Mouse (Mus musculus) midbrain, postnatal 0 days (tissue): ENCODE results near the gene Mrtfb. TPM values are rescaled to one million over a fixed set of nuclear protein-coding genes. Genes with fewer than 3 reads are reported as not detected.

Experiments
- ATAC-seq: fragments of 200-750 bp; cut with Nextera tagmentation; 2 replicates; pipeline ENCODE4 v1.8.0; 2017; ENCODE audit warnings: moderate number of reproducible peaks, mild to moderate bottlenecking, moderate TSS enrichment, moderate library complexity; ENCODE audit not compliant: low FRiP score
- DNase-seq: peaks from one replicate; pipeline ENCODE4 v3.0.0-alpha.2; 2015; ENCODE audit warnings: low spot score
- H3K27ac ChIP-seq: fragments of 300-500 bp; sonication (generic); 2 replicates; pipeline ENCODE4 v1.5.1; 2014; ENCODE audit warnings: low read depth, mild to moderate bottlenecking, low read length, mixed read lengths
- H3K27me3 ChIP-seq: fragments of 300-500 bp; sonication (generic); 2 replicates; pipeline ENCODE4 v1.6.1; 2014; ENCODE audit warnings: low read length, control low read depth, mixed read lengths; ENCODE audit not compliant: insufficient read depth
- H3K36me3 ChIP-seq: fragments of 300-500 bp; sonication (generic); 2 replicates; pipeline ENCODE4 v1.6.1; 2014; ENCODE audit warnings: low read length, control low read depth, mixed read lengths; ENCODE audit not compliant: insufficient read depth
- H3K4me1 ChIP-seq: fragments of 300-500 bp; sonication (generic); 2 replicates; pipeline ENCODE4 v1.6.1; 2014; ENCODE audit warnings: mild to moderate bottlenecking, control low read depth, antibody characterized with exemption, low read length, mixed read lengths; ENCODE audit not compliant: insufficient read depth
- H3K4me2 ChIP-seq: fragments of 300-500 bp; sonication (generic); 2 replicates; pipeline ENCODE4 v1.6.1; 2014; ENCODE audit warnings: low read depth, mild to moderate bottlenecking, low read length, mixed read lengths; ENCODE audit not compliant: poor library complexity, severe bottlenecking
- H3K4me3 ChIP-seq: fragments of 300-500 bp; sonication (generic); 2 replicates; pipeline ENCODE4 v1.5.1; 2014; ENCODE audit warnings: low read depth, mild to moderate bottlenecking, low read length, moderate library complexity
- H3K9ac ChIP-seq: fragments of 300-500 bp; sonication (generic); replicated peaks from 2 replicates; pipeline ENCODE4 v1.6.1; 2014; ENCODE audit warnings: mild to moderate bottlenecking, low read length, moderate library complexity, mixed read lengths; ENCODE audit not compliant: poor library complexity, severe bottlenecking
- H3K9me3 ChIP-seq: fragments of 300-500 bp; sonication (generic); 2 replicates; pipeline ENCODE4 v1.6.1; 2016; ENCODE audit warnings: low read length, control low read depth
- CTCF ChIP-seq: IDR thresholded peaks from 2 replicates; pipeline ENCODE4 v1.5.1; 2016; ENCODE audit warnings: antibody characterized with exemption, mild to moderate bottlenecking
- WGBS: fragments of 180-500 bp; shearing (Covaris S2); extraction: QIAGEN DNeasy Blood & Tissue Kit; methylation state at CpG from one replicate; pipeline ENCODE4 v1.1.7; 2014; 5-methylcytosine and 5-hydroxymethylcytosine counted together
- polyA plus RNA-seq: library from polyadenylated mRNA; unstranded; fragments of >200 nt; fragmentation: Nextera tagmentation; extraction: Ambion mirVana; gene quantifications from 2 replicates; pipeline ENCODE4 v1.2.1, GENCODE M21; 2015
- total RNA-seq: library from RNA; depleted of rRNA; stranded (reverse); fragments of >200 nt; gene quantifications from 2 replicates; pipeline ENCODE4 v1.2.3, GENCODE M21; 2014

Gene Mrtfb
- total and polyA plus RNA-seq, 2 experiments from 2014 or later = 13.8 to 24.1 TPM

DNA sequence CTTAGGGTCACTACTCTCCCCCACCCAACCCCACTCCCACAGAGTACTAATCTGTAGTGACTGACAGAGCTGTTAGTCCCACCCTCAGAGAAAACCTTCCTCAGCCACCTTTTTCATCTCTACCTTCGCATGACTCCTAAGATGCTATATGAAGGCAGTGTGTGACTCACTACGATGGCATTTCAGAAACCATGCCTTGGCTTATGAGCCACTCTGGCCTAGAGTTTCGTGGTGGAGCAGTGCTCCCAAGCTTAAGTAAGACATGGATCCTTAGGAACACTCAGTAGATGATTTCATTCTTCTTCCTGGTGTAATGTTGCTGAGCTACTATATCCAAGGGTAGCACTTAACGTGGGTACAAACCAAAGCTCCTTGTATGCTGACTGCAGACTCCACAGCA, 94.4 kb downstream of the Mrtfb start:
- H3K9me3 ChIP-seq = no peaks in the 10 kb centered on the region
- no peak overlapping the region for H3K9ac ChIP-seq
- no peak overlapping the region for H3K4me2 ChIP-seq
- no peak overlapping the region for H3K4me3 ChIP-seq
- H3K36me3 ChIP-seq = no peaks in the 10 kb centered on the region
- H3K27me3 ChIP-seq = no peaks in the 10 kb centered on the region
- ATAC-seq = no peak
- no peaks in the 10 kb centered on the region for H3K4me1 ChIP-seq
- no peak for TF ChIP-seq CTCF
- 90% methylated on average over 4 of the region's 4 CpGs for WGBS
- no peak for DNase-seq
- no peak overlapping the region for H3K27ac ChIP-seq

DNA sequence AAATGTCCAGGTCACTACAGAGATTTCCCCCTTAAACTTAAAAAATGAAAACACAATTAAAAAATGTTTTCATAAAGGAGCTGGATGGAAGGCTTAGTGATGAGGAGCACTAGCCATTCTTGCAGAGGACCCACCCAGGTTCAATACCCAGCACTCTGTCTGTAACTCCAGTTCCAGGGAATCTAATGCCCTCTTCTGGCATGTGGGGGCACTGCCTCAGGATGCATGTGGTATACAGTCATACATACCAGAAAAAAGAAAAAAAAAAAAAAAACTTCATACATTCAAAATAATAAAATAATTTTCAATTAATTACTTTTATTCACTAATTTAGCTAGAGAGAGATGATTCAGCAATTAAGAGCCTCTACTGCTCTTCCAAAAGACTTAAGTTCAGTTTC, 95.0 kb downstream of the Mrtfb start:
- Histone ChIP-seq H3K27ac (no peak overlapping the region), H3K36me3 (no peaks in the 10 kb centered on the region), H3K4me3 (no peak overlapping the region), H3K4me1 (no peaks in the 10 kb centered on the region), H3K9me3 (no peaks in the 10 kb centered on the region), H3K9ac (no peak overlapping the region), H3K27me3 (no peaks in the 10 kb centered on the region), H3K4me2 (no peak overlapping the region)
- no peak for DNase-seq
- ATAC-seq = no peak
- peak; percentile 46 for TF ChIP-seq CTCF

DNA sequence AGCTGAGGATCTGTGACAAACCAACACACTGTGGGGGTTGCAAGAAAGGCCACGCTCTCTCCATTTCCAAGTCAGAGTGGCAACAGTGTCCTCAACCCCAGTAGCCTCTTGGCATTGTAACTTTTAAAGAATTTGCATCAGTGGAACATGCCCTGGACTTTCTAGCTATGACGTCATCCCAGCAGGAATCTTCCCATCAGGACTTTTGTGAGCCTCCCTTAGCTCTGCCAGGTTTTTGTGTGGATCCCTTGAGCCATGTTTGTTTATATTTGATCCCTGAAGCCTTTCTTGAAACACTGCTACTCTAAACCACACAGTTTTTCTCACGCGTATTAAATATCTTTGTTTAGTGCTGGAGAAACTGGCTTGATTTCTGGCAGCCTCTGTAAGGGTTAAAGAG, 97.6 kb downstream of the Mrtfb start:
- H3K9me3 ChIP-seq = no peaks in the 10 kb centered on the region
- no peak for TF ChIP-seq CTCF

DNA sequence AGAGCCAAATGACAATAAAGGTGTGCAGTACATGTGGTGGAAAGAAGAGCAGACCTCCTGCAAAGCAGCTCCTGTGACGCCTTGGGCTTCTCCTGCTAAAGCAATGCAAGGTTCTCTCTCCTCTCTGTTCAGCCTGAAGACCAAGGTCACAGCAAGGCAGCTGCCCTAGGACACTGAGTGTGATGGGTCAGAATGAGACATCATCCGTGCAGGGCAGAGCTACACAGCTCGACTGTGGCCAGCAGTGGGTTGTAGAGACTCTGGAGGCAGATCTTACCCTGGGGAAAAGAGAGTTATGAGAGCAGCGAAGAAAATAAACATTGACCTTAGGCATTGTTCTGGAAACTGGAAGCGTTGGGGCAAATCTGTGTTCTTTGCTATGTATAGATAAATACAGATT, 98.2 kb downstream of the Mrtfb start:
- H3K4me2 ChIP-seq = no peak overlapping the region
- ATAC-seq (no peak), DNase-seq (no peak)
- no peaks in the 10 kb centered on the region for H3K27me3 ChIP-seq
- no peaks in the 10 kb centered on the region for H3K9me3 ChIP-seq
- no peak overlapping the region for H3K4me3 ChIP-seq
- no peak overlapping the region for H3K9ac ChIP-seq
- H3K36me3 ChIP-seq = no peaks in the 10 kb centered on the region
- WGBS = 69% methylated on average over 5 of the region's 5 CpGs
- no peak for TF ChIP-seq CTCF
- no peak overlapping the region for H3K27ac ChIP-seq
- no peaks in the 10 kb centered on the region for H3K4me1 ChIP-seq

More for the DNA sequence above, 97.6 kb downstream of the Mrtfb start:
- H3K36me3 ChIP-seq = no peaks in the 10 kb centered on the region
- H3K4me1 ChIP-seq = no peaks in the 10 kb centered on the region
- no peak overlapping the region for H3K27ac ChIP-seq
- ATAC-seq (no peak), DNase-seq (peak; percentile 26)
- no peak overlapping the region for H3K9ac ChIP-seq
- 36% methylated on average over 4 of the region's 4 CpGs for WGBS
- H3K27me3 ChIP-seq = no peaks in the 10 kb centered on the region
- H3K4me3 ChIP-seq = no peak overlapping the region
- H3K4me2 ChIP-seq = no peak overlapping the region

- Histone ChIP-seq H3K4me1 (peaks cover 3% of the 10 kb centered on the region; the same call in 1 of the 2 replicates), H3K9me3 (no peaks in the 10 kb centered on the region), H3K27ac (peak overlapping the region; percentile 77), H3K4me2 (peak overlapping the region; percentile 58), H3K27me3 (no peaks in the 10 kb centered on the region), H3K36me3 (no peaks in the 10 kb centered on the region), H3K4me3 (peak overlapping the region; percentile 38), H3K9ac (peak overlapping the region; percentile 42)
- DNase-seq (peak; percentile 84), ATAC-seq (peak; percentile 83)
- 10% methylated on average over 15 of the region's 15 CpGs for WGBS
- TF ChIP-seq CTCF = peak; percentile 86
Observed at GRCm38 (mm10) chr16:13357806-13358679, 101.8 kb downstream of the Mrtfb start.

DNA sequence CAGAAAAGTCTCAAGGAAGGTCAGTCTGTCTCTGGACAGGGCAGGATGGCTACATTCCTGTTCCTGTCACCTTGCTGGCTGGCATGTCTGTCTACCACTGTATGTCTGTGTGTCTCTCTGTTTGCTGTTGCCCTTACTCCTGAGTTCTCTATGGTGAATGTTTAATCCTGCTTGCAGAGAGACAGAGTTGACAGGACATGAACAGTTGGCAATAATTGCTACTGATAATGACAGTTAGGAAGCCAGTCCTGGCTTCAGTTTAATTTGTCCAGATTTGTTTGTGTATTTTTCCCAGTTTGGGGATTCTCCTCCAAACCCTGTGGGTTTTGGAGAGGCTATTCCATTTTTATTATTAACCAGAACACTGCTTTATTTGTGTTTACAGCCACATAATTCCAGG, 102.5 kb downstream of the Mrtfb start:
- Histone ChIP-seq H3K27me3 (no peaks in the 10 kb centered on the region), H3K4me3 (peak overlapping the region; percentile 38), H3K9me3 (no peaks in the 10 kb centered on the region), H3K4me2 (peak overlapping the region; percentile 58), H3K36me3 (no peaks in the 10 kb centered on the region), H3K4me1 (peaks cover 3% of the 10 kb centered on the region; the same call in 1 of the 2 replicates), H3K27ac (peak overlapping the region; percentile 77), H3K9ac (0 out of 2 replicates have a peak overlapping the region, but pooled peaks have one; percentile 42)
- TF ChIP-seq CTCF = no peak
- no peak for ATAC-seq
- DNase-seq = no peak
